Mouse (Mus musculus): ENCODE measurements around the gene Sh3pxd2a. TPM values are rescaled to one million over a fixed set of nuclear protein-coding genes. Genes with fewer than 3 reads are reported as not detected.

The Sh3pxd2a gene
- total and polyA plus RNA-seq, 3 experiments: 1.3 to 4.6 (median 3.2) TPM

DNA sequence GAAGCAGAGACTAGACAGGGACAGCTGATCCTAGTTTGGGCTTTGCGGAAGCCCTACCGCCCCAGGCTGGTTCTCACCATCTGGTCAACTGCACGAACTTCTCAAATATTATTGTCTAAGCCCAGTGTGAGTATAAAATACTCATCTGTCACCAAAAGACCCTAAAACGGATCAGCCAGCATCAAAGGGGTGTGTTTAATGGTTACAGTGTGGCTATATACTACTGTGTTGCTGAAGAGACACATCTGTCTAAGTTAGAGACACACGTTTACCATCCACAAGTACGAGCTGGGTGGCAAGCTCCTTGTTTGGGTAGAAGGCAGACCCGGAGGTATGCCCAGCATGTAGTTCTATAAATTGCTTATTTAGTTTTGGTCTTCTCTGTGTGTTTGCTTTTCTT, 40.6 kb downstream of the Sh3pxd2a start:
- Histone ChIP-seq H3K4me1 (ENCODE audit: control insufficient read depth in 1 of 2, insufficient read depth in 2 of 2) (no peaks in the 10 kb centered on the region), H3K79me2 (replicated peaks; ENCODE audit: control insufficient read depth, extremely low read depth, insufficient read depth, poor library complexity, severe bottlenecking) (no peaks in the 10 kb centered on the region), H3K36me3 (replicated peaks in 1 of 2; ENCODE audit: control insufficient read depth in 1 of 2, insufficient read depth in 1 of 2, low read length in 1 of 2) (peaks cover 0 to 52% of the 10 kb centered on the region in 2 experiments), H3K9ac (ENCODE audit: insufficient read depth, low read depth) (no peak overlapping the region), H3K9me3 (replicated peaks; ENCODE audit: low read length) (no peaks in the 10 kb centered on the region), H3K4me3 (replicated peaks in 1 of 3; ENCODE audit: low read depth in 2 of 3, low read length in 2 of 3, poor library complexity in 1 of 3) (no peak overlapping the region), H3K27ac (ENCODE audit: insufficient read depth, low read depth) (no peak overlapping the region), H3K27me3 (replicated peaks) (no peaks in the 10 kb centered on the region), H3K4me2 (ENCODE audit: insufficient read depth, low read depth, poor library complexity, severe bottlenecking) (no peak overlapping the region)
- dilution Hi-C loops (cut with MboI; ENCODE audit: extremely low pct_ligation_motif_present, extremely low pct_unique_long_range_greater_than_20kb, low sequenced_read_pairs): no loop called here
- in situ Hi-C loops (cut with MboI; ENCODE audit: low pct_ligation_motif_present, low pct_unique_long_range_greater_than_20kb, low sequenced_read_pairs): no loop called here
- no peak for DNase-seq (ENCODE audit: extremely low read depth)
- TF ChIP-seq NELFE (IDR thresholded peaks at IDR 0.05; ENCODE audit: low read depth, low read length) (no peak), ZC3H11A (IDR thresholded peaks at IDR 0.05; ENCODE audit: low read depth, low read length) (no peak), EP300 (IDR thresholded peaks at IDR 0.05; ENCODE audit: low read length) (no peak), RCOR1 (conservative IDR thresholded peaks at IDR 0.05; ENCODE audit: low read depth, low read length) (no peak), JUND (conservative IDR thresholded peaks at IDR 0.05; ENCODE audit: low read depth, low read length) (no peak), BHLHE40 (IDR thresholded peaks at IDR 0.05; ENCODE audit: low read depth, low read length) (no peak)

DNA sequence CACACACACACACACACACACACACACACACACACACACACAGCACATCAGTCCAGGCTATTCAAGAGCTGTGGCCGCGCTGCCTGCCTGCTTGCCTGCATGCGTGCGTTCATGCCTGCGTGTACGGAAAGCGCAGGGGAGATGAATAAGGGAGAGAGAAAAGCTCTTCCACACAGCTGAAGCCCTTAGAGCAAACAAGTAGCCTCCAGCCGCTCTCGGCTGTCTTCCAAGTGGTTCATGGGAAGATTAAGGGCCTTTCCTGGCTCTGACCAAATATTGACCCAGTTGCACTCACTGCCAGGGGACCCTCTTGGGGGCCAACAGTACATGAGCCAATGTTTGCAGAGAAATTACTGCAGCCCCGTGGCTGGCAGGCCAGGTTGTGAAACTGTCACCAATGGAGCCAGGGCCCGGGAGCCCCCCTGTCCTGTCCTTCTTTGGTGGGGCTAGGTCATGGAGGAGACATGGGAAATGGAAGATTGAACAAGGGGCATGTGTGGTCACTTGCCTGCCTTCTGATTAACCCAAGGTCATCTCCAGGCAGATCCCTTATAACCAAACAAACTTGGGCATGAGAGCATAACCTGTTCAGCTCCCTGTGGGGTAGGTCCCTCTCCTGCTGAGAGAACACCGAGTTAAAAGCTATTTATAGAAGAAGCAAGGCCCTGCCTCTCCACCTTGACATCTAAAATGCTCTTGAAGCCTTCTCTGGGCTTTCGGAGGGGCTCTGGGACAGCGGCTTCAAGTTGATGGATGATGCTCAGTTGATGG, 42.9 kb downstream of the Sh3pxd2a start:
- Histone ChIP-seq H3K4me2 (ENCODE audit: insufficient read depth, low read depth, poor library complexity, severe bottlenecking) (no peak overlapping the region), H3K4me1 (ENCODE audit: control insufficient read depth in 1 of 2, insufficient read depth in 2 of 2) (peaks cover 0 to 8% of the 10 kb centered on the region in 2 experiments; a peak in 2 of 4 replicates), H3K9ac (ENCODE audit: insufficient read depth, low read depth) (no peak overlapping the region), H3K27me3 (replicated peaks) (no peaks in the 10 kb centered on the region), H3K9me3 (replicated peaks; ENCODE audit: low read length) (no peaks in the 10 kb centered on the region), H3K79me2 (replicated peaks; ENCODE audit: control insufficient read depth, extremely low read depth, insufficient read depth, poor library complexity, severe bottlenecking) (no peaks in the 10 kb centered on the region), H3K36me3 (replicated peaks in 1 of 2; ENCODE audit: control insufficient read depth in 1 of 2, insufficient read depth in 1 of 2, low read length in 1 of 2) (peaks cover 0 to 53% of the 10 kb centered on the region in 2 experiments), H3K4me3 (replicated peaks in 1 of 3; ENCODE audit: low read depth in 2 of 3, low read length in 2 of 3, poor library complexity in 1 of 3) (no peak overlapping the region), H3K27ac (ENCODE audit: insufficient read depth, low read depth) (no peak overlapping the region)
- dilution Hi-C loops (cut with MboI; ENCODE audit: extremely low pct_ligation_motif_present, extremely low pct_unique_long_range_greater_than_20kb, low sequenced_read_pairs): no loop called here
- no peak for DNase-seq (ENCODE audit: extremely low read depth)
- in situ Hi-C loops (cut with MboI; ENCODE audit: low pct_ligation_motif_present, low pct_unique_long_range_greater_than_20kb, low sequenced_read_pairs): no loop called here
- TF ChIP-seq MAX (IDR thresholded peaks at IDR 0.05; ENCODE audit: low read length) (no peak), MXI1 (IDR thresholded peaks at IDR 0.05; ENCODE audit: low read depth, low read length) (no peak), TBP (conservative IDR thresholded peaks at IDR 0.05; ENCODE audit: low read depth, low read length) (no peak), CHD2 (IDR thresholded peaks at IDR 0.05; ENCODE audit: low read length) (no peak), SIN3A (IDR thresholded peaks at IDR 0.05; ENCODE audit: low read length) (no peak)

DNA sequence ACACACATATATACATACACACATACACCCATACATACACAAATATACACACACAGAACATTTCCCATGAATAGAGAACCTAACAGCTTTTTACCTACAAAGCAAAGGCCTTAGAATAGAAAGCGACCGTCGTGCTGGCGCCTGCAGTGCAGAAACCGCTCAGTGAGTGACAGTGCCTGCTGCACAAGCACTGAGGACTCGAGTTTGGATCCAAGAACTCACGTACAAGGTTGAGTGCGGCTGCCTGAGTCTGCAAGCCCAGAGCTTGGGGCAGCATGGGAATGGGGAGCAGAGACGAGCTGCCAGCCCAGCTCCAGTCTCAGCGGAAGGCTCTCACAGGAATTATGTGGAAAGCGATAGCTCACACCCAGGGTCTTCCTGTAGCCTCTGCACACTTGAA, 43.7 kb downstream of the Sh3pxd2a start:
- H3K9ac ChIP-seq (ENCODE audit: insufficient read depth, low read depth): no peak overlapping the region
- dilution Hi-C loops (cut with MboI; ENCODE audit: extremely low pct_ligation_motif_present, extremely low pct_unique_long_range_greater_than_20kb, low sequenced_read_pairs): no loop called here
- DNase-seq (ENCODE audit: extremely low read depth): no peak
- no peaks in the 10 kb centered on the region for H3K9me3 ChIP-seq (replicated peaks; ENCODE audit: low read length)
- no peaks in the 10 kb centered on the region for H3K79me2 ChIP-seq (replicated peaks; ENCODE audit: control insufficient read depth, extremely low read depth, insufficient read depth, poor library complexity, severe bottlenecking)
- no peak overlapping the region for H3K4me3 ChIP-seq (replicated peaks in 1 of 3; ENCODE audit: low read depth in 2 of 3, low read length in 2 of 3, poor library complexity in 1 of 3)
- TF ChIP-seq NELFE (IDR thresholded peaks at IDR 0.05; ENCODE audit: low read depth, low read length) (no peak), CHD1 (IDR thresholded peaks at IDR 0.05; ENCODE audit: low read depth, low read length) (no peak), SMC3 (IDR thresholded peaks at IDR 0.05; ENCODE audit: low read depth, low read length) (no peak), NRF1 (IDR thresholded peaks at IDR 0.05; ENCODE audit: low read depth, low read length) (no peak), USF2 (conservative IDR thresholded peaks at IDR 0.05; ENCODE audit: low read depth, low read length) (no peak), ELF1 (IDR thresholded peaks at IDR 0.05; ENCODE audit: low read depth, low read length) (no peak), MAZ (IDR thresholded peaks at IDR 0.05; ENCODE audit: low read depth, low read length) (no peak), UBTF (IDR thresholded peaks at IDR 0.05; ENCODE audit: low read depth, low read length) (no peak), ETS1 (conservative IDR thresholded peaks at IDR 0.05; ENCODE audit: low read depth, low read length) (no peak), MAX (IDR thresholded peaks at IDR 0.05; ENCODE audit: low read length) (no peak), JUN (IDR thresholded peaks at IDR 0.05; ENCODE audit: insufficient read depth, low read depth, low read length) (no peak), PAX5 (IDR thresholded peaks at IDR 0.05; ENCODE audit: low read length) (no peak), RCOR1 (conservative IDR thresholded peaks at IDR 0.05; ENCODE audit: low read depth, low read length) (no peak), SIN3A (IDR thresholded peaks at IDR 0.05; ENCODE audit: low read length) (no peak), POLR2A (IDR thresholded peaks at IDR 0.05; ENCODE audit: low read depth, low read length) (no peak), BHLHE40 (IDR thresholded peaks at IDR 0.05; ENCODE audit: low read depth, low read length) (no peak), ZC3H11A (IDR thresholded peaks at IDR 0.05; ENCODE audit: low read depth, low read length) (no peak)
- H3K36me3 ChIP-seq (replicated peaks in 1 of 2; ENCODE audit: control insufficient read depth in 1 of 2, insufficient read depth in 1 of 2, low read length in 1 of 2): peaks cover 0 to 56% of the 10 kb centered on the region in 2 experiments
- H3K27me3 ChIP-seq (replicated peaks): no peaks in the 10 kb centered on the region
- in situ Hi-C loops (cut with MboI; ENCODE audit: low pct_ligation_motif_present, low pct_unique_long_range_greater_than_20kb, low sequenced_read_pairs): no loop called here
- no peak overlapping the region for H3K4me2 ChIP-seq (ENCODE audit: insufficient read depth, low read depth, poor library complexity, severe bottlenecking)
- peaks cover 0 to 8% of the 10 kb centered on the region in 2 experiments; a peak in 2 of 4 replicates for H3K4me1 ChIP-seq (ENCODE audit: control insufficient read depth in 1 of 2, insufficient read depth in 2 of 2)
- H3K27ac ChIP-seq (ENCODE audit: insufficient read depth, low read depth): no peak overlapping the region

Data from CH12.LX (cell line).